Mouse (Mus musculus) forebrain, embryonic 16.5 days (tissue): ENCODE measurements around the gene Cdca7l. TPM values are rescaled to one million over a fixed set of nuclear protein-coding genes. Genes with fewer than 3 reads are reported as not detected.
A peak's percentile ranks its signal among the peaks of the same experiment; 100 is the strongest.

Source experiments
- ATAC-seq: fragments of 200-750 bp; cut with Nextera tagmentation; 2 replicates; pipeline ENCODE4 v1.8.0; 2017; ENCODE audit warnings: mild to moderate bottlenecking, moderate library complexity
- H3K27ac ChIP-seq: fragments of 300-500 bp; sonication (generic); 2 replicates; pipeline ENCODE4 v1.5.1; 2014; ENCODE audit warnings: low read length, control low read depth
- H3K27me3 ChIP-seq: fragments of 300-500 bp; sonication (generic); replicated peaks from 2 replicates; pipeline ENCODE4 v1.6.1; 2014; ENCODE audit warnings: low read length; ENCODE audit not compliant: control insufficient read depth, insufficient read depth
- H3K36me3 ChIP-seq: fragments of 300-500 bp; sonication (generic); 2 replicates; pipeline ENCODE4 v1.6.1; 2014; ENCODE audit not compliant: control insufficient read depth, insufficient read depth
- H3K4me1 ChIP-seq: fragments of 300-500 bp; sonication (generic); replicated peaks from 2 replicates; pipeline ENCODE4 v1.6.1; 2014; ENCODE audit warnings: low read length; ENCODE audit not compliant: control insufficient read depth, insufficient read depth
- H3K4me2 ChIP-seq: fragments of 300-500 bp; sonication (generic); 2 replicates; pipeline ENCODE4 v1.6.1; 2014; ENCODE audit warnings: mild to moderate bottlenecking, low read length, control low read depth
- H3K4me3 ChIP-seq: fragments of 300-500 bp; sonication (generic); replicated peaks from 2 replicates; pipeline ENCODE4 v1.5.1; 2014; ENCODE audit warnings: mild to moderate bottlenecking, low read length, control low read depth
- H3K9ac ChIP-seq: fragments of 300-500 bp; sonication (generic); replicated peaks from 2 replicates; pipeline ENCODE4 v1.6.1; 2014; ENCODE audit warnings: low read depth, low read length, control low read depth
- H3K9me3 ChIP-seq: fragments of 300-500 bp; sonication (generic); 2 replicates; pipeline ENCODE4 v1.6.1; 2016; ENCODE audit warnings: low read length; ENCODE audit not compliant: control insufficient read depth
- WGBS: fragments of 180-500 bp; shearing (Covaris S2); extraction: QIAGEN DNeasy Blood & Tissue Kit; methylation state at CpG from one replicate; pipeline ENCODE4 v1.1.7; 2014; 5-methylcytosine and 5-hydroxymethylcytosine counted together
- polyA plus RNA-seq: library from polyadenylated mRNA; unstranded; fragments of >200 nt; fragmentation: Nextera tagmentation; extraction: Ambion mirVana; gene quantifications from 2 replicates; pipeline ENCODE4 v1.2.1, GENCODE M21; 2015

Cdca7l gene
- polyA plus RNA-seq, 1 experiment from 2014 or later = 9.0 TPM

DNA sequence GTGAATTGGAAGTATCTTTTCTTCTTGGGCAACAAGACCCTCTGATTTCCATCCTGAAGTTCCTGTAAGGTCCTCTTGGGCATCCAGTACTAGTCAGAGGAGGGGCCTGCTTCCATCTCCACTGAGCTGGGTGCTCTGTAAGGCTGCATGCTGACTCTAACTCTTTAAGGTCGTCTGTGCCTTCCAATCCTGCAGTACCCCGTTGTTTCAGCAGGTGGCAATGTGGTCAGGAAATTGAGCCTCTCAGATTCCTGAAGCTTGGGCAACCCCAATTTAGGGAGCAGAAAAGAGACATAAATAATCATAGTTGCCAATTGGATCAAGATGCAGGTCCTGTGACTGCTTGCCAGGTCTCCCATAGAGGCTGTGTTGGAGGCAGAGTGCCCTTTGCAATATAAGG is 31.5 kb upstream of the Cdca7l start:
- 0% methylated on average over 2 of the region's 2 CpGs for WGBS
- Histone ChIP-seq H3K27ac (no peak overlapping the region), H3K27me3 (peaks cover 2% of the 10 kb centered on the region; the same call in 1 of the 2 replicates), H3K9ac (no peak overlapping the region), H3K4me3 (no peak overlapping the region), H3K36me3 (no peaks in the 10 kb centered on the region), H3K4me2 (no peak overlapping the region), H3K4me1 (no peaks in the 10 kb centered on the region), H3K9me3 (no peaks in the 10 kb centered on the region)
- peak; percentile 57 for ATAC-seq

DNA sequence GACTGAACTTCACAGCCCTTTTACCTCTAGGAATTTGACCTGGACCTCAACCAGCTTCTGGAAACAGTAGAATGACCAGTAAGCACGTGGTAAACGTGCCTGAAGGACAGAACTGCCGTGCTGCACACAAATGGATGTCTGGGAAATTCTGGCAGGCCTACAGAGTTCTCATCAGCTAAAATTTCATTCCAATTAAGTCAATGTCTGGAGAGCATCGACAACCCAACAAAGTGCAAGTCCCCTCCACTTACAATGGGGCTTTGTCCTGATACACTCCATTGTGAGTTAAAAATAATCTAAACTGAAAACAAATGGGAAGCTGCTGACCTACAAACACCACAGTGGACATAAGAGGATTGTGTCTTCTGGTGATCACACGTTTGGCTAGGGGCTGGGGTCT is 27.2 kb upstream of the Cdca7l start:
- Histone ChIP-seq H3K4me1 (no peaks in the 10 kb centered on the region), H3K27me3 (no peaks in the 10 kb centered on the region; the same call in 1 of the 2 replicates), H3K27ac (no peak overlapping the region), H3K4me2 (no peak overlapping the region), H3K4me3 (no peak overlapping the region), H3K9ac (no peak overlapping the region), H3K9me3 (no peaks in the 10 kb centered on the region), H3K36me3 (no peaks in the 10 kb centered on the region)
- 66% methylated on average over 5 of the region's 5 CpGs for WGBS
- no peak for ATAC-seq

DNA sequence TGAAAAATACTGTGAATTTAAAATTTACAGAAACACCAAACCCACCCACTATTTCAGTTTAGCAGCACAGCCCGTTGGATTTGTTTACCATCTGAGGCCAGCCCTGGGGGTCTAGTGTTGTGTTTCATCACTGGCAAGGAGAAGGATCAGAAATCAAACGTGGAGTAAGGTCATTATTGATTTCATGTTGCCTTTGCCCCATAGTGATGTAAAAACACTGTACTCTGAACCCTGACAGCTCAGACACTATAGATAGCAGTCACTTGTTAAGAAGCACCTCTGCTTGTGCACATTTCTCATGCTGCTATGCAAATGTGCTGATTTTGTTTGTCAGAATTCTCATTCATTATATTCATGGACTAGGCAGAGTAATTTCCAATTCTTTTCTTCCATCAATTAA is 22.7 kb upstream of the Cdca7l start:
- H3K4me1 ChIP-seq = no peaks in the 10 kb centered on the region
- no peak overlapping the region for H3K4me2 ChIP-seq
- H3K9ac ChIP-seq = no peak overlapping the region
- ATAC-seq = no peak
- H3K9me3 ChIP-seq = no peaks in the 10 kb centered on the region
- H3K36me3 ChIP-seq = no peaks in the 10 kb centered on the region
- 35% methylated on average over 2 of the region's 2 CpGs for WGBS
- H3K4me3 ChIP-seq = no peak overlapping the region
- no peak overlapping the region for H3K27ac ChIP-seq
- no peaks in the 10 kb centered on the region for H3K27me3 ChIP-seq

DNA sequence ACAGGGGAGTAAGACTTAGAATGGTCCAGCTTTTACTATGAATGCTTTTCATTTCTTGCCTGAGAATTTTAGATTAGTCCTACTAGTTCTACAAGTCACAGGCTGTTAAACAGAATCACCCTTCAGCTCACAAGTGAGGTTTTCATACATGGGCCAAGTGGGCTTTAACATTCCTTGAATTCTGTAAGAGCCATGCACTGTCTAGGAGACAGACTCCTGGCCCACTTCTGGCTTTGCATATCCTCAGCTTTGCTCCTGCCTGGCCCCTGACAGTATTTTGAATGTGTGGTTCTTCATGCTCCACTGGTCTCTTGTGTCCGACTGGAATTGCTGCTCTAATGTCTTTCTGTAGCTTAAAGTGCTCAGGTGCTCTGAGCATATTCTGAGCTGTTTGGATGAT is 20.7 kb upstream of the Cdca7l start:
- Histone ChIP-seq H3K9ac (no peak overlapping the region), H3K27me3 (peaks cover 5% of the 10 kb centered on the region; the same call in 1 of the 2 replicates), H3K9me3 (no peaks in the 10 kb centered on the region), H3K4me3 (no peak overlapping the region), H3K4me1 (peaks cover 1% of the 10 kb centered on the region; the same call in 1 of the 2 replicates), H3K27ac (no peak overlapping the region), H3K36me3 (no peaks in the 10 kb centered on the region), H3K4me2 (no peak overlapping the region)
- ATAC-seq = no peak
- WGBS = 9% methylated on average over 1 of the region's 1 CpGs

DNA sequence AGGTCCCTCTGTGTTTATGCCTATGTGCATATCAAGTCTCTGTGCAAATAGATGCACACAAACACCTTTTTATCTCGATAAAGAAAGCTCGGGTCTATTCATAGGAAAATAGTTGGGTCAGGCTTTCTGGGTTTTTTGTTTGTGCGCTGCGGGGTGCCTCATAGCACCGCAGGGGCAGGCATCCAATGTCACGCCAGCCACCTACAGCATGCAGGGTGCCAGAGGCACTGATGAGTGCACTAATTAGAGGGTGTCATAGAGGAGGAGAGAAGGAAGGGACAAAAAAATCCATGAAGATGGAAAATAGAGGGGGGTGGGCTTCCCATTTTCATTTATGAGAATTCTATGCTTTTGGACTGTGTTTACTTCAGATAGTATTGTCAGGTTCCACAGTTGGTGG is 17.5 kb upstream of the Cdca7l start:
- Histone ChIP-seq H3K36me3 (no peaks in the 10 kb centered on the region), H3K9ac (no peak overlapping the region), H3K4me2 (no peak overlapping the region), H3K4me1 (peaks cover 5% of the 10 kb centered on the region; the same call in 1 of the 2 replicates), H3K27ac (no peak overlapping the region), H3K27me3 (peaks cover 9% of the 10 kb centered on the region), H3K9me3 (no peaks in the 10 kb centered on the region), H3K4me3 (no peak overlapping the region)
- ATAC-seq = peak; percentile 57; the same call in 1 of the 2 replicates
- 4% methylated on average over 6 of the region's 6 CpGs for WGBS

DNA sequence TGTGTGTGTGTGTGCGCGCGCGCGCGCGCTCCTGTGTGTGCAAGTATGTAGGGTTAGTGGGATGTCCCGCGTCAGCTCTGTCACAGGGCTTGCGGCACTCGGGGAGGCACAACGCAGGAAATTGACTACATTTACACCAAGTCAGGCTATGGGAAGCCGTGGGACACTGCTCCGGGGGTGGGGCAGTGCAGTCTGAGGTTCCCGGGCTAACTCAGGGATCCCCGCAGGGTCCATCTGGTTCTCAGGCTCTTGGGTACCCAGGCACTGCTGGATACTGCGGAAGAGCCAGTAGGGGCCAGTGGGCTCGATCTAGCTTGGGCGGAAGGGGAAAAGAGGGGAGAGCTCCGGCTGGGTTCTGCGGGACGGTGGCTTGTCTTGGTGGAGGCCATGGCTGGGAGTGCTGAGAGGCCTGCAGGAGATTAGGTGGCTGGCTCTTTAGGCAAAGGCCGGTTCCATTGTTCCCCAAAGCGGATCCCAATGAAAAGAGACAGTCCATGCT is 15.5 kb upstream of the Cdca7l start:
- 0 out of 2 replicates have a peak overlapping the region, but pooled peaks have one; percentile 41 for H3K9ac ChIP-seq
- peak; percentile 45; the same call in 1 of the 2 replicates for ATAC-seq

DNA sequence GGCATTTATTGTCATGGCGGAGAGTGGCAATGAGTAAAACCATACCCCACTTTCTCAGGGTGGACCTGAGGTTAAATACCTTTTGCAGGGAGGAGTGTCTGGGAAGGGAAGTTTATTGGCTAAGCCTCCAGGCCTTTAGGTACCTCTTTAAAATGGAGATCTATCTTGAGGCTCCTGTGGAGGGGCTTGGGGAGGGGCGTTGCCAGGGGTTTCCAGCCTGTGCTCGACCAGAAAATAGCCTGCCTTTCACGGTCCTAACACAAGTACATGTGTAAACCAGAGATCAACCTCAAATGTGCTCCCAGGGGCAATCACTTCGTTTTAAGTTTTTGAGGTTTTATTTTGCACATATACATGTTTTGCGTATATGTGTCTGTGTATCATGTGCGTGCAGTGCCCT is 15.1 kb upstream of the Cdca7l start:
- 23% methylated on average over 7 of the region's 7 CpGs for WGBS
- ATAC-seq = no peak

More for the DNA sequence above, 15.5 kb upstream of the Cdca7l start:
- Histone ChIP-seq H3K4me2 (peak overlapping the region; percentile 47), H3K4me1 (peaks cover 5% of the 10 kb centered on the region; the same call in 1 of the 2 replicates), H3K27me3 (peaks cover 9% of the 10 kb centered on the region), H3K36me3 (no peaks in the 10 kb centered on the region), H3K4me3 (0 out of 2 replicates have a peak overlapping the region, but pooled peaks have one; percentile 19), H3K27ac (no peak overlapping the region), H3K9me3 (no peaks in the 10 kb centered on the region)
- 17% methylated on average over 24 of the region's 24 CpGs for WGBS

DNA sequence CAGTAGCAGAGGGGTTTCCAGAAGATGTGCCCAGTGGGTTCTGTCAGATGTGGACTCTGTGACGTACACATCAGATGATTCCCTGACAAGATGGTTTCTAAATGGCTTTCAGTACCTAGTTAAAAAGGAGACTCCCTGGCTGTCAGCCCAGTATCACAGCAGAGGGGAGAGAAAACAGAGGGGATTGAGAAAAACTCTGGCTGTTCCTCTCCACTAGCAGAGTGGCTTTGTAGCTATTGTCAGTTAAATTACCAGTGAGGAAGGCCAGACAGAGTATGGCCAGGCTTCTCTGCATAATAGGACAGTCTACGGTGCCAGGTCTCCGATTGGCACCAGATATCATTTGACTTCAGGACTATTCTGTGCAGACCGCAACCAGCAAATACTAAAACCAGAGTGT is 8.8 kb upstream of the Cdca7l start:
- Histone ChIP-seq H3K27me3 (no peaks in the 10 kb centered on the region), H3K36me3 (no peaks in the 10 kb centered on the region), H3K27ac (no peak overlapping the region), H3K9ac (no peak overlapping the region), H3K4me2 (no peak overlapping the region), H3K4me3 (no peak overlapping the region), H3K9me3 (no peaks in the 10 kb centered on the region), H3K4me1 (0 out of 2 replicates have a peak, but pooled peaks cover 3% of the 10 kb centered on the region)
- peak; percentile 47; the same call in 1 of the 2 replicates for ATAC-seq
- 31% methylated on average over 4 of the region's 4 CpGs for WGBS

More for the DNA sequence above, 15.1 kb upstream of the Cdca7l start:
- Histone ChIP-seq H3K4me1 (peaks cover 5% of the 10 kb centered on the region; the same call in 1 of the 2 replicates), H3K4me2 (no peak overlapping the region), H3K9ac (no peak overlapping the region), H3K36me3 (no peaks in the 10 kb centered on the region), H3K27ac (no peak overlapping the region), H3K9me3 (no peaks in the 10 kb centered on the region), H3K27me3 (peaks cover 9% of the 10 kb centered on the region), H3K4me3 (no peak overlapping the region)

DNA sequence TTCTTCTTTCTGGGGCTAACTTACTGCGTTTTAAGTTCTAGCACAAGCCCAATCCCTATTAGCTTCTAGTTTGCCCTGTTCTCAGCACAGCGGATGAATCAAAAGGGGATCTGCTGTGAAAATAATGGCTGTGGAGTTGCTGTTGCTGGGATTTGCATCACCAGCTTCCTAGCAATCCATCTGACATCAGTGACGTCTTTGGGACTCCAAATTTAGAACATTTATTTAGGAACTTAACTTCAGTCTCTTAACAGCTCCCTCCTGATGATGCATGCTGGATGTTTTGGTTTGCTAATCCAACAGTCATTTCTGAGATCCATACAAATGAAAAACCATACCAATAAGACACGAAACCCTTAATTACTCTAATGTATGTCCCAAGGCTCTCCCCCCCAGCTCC is 1.5 kb downstream of the Cdca7l start:
- 37% methylated on average over 4 of the region's 4 CpGs for WGBS
- peak; percentile 3; the same call in 1 of the 2 replicates for ATAC-seq
- H3K9ac ChIP-seq = no peak overlapping the region
- peak overlapping the region; percentile 51 for H3K4me2 ChIP-seq
- H3K4me1 ChIP-seq = peaks cover 43% of the 10 kb centered on the region
- H3K36me3 ChIP-seq = no peaks in the 10 kb centered on the region
- H3K9me3 ChIP-seq = no peaks in the 10 kb centered on the region
- peaks cover 23% of the 10 kb centered on the region; the same call in 1 of the 2 replicates for H3K27me3 ChIP-seq
- peak overlapping the region; percentile 29 for H3K4me3 ChIP-seq
- H3K27ac ChIP-seq = no peak overlapping the region
